Mouse (Mus musculus): ENCODE data around the gene Cep350.

Gene Cep350

DNA sequence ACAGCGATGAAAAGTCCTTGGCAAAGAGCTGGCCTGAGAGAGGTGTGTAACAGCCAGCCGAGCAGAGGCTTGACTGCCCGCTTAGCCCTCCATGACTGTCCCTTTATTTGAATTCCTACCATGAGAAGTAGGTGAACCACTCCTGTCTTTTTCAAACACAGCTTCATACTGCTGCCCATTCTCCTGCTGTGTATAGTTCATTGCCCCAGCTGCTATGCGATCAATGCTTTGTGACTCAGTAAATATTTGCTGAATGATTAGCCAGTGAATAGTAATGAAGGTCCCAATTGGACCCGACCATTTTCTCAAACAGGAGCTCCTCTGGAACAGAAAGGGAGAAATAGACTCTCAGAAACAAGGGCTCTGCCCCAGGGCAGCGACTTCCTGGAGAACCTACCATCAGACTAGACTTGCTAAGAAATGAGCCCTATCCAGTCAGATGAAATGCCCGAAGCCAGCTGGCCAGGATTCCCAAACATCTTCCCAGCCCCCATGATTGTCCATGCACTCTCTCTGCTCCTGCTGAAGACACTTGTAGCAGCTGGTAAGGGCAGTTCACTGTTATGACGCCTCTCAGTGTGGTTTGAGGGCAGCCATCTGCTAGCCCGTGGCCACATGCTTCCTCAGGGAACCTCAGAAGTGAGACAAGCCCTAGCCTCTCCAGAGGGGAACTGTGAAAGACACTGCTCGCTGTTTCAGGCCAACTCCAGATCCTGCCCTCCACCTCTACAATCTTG lies 163.2 kb downstream of the Cep350 start:
- no peak for DNase-seq (ENCODE audit: low spot score)

DNA sequence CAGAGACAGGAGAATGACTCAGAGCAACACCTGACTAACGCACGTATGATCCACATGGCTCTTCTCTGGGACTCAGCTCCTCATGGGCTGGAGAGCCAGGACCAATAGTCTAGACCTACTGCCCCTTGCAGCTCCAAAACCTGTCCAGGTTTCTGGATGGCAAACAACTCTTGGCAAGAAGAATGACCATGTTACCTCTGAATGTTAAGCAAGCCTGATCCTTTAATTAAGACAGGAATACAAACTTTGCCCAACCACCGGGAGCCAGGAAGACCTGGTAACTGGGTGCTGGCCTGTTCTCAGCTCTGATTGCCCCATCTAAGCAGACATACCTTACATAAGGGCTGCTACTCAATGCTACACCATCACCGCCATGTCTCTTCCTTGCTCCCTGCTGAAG lies 164.8 kb downstream of the Cep350 start:
- DNase-seq (ENCODE audit: low spot score) = no peak

DNA sequence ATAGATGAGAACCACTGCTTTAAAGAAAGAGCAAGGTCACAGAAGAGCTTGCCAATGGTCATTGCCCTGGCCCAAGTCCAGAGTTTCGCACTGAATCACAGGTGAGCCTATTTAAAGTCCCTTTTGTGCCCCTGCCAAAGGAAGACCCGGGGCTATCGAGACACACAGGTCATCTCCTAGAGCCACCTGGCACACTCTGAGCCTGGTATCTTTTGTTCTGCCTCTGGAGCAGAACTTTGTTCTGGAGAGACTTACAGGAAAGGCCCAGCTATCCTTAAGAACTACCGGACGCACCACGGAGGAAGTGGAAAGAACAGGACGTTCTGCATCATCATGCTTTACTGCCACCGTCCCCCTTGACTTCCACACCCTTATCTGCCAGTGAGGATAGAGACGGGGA lies 167.4 kb downstream of the Cep350 start:
- no peak for DNase-seq (ENCODE audit: low spot score)

DNA sequence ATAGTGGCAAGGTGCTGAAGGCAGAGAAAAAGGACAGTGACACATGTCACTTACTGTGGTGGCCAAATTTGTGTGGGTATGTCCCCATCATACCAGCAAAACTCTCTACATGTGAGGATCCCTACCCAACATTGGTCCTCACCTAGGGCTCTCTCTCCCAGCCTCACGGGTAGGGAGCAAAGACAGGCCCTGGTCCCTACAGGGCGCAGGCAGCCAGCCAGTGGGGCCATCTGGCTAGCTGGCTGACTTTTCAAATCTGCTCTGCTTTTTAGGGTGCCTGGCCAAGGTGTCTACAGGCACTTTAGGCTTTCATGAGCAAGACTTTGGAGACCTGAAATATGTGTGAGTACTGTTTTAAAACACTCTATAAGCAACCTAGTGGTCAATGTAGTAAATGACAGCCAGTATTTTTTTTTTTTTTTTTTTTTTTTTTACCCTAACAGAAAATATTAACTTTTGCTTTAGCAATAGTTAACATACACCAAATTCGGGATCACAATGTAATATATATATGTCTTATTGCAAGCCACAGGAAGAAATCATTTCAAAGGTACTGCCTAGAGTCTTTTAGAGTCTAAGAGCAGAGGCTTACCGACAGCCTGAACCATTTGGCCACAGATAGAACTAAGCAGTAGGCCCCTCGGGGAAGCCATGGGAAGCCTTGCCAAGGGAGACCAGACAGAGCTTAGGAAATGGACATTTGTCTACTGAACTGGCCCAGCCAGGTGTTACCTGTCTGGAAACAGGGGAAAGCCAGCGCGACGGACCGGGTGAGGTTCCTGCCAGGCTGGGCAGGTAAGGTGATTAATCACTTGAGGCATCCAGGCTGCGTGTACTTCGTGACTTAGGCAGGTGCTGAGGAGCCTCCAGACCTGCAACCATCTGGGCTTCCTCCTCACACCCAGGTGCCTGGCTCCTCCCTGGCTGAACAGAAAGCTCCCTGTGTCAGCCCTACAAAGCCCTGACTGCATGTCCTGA lies 171.8 kb downstream of the Cep350 start:
- no peak for DNase-seq (ENCODE audit: low spot score)

GRCm38 (mm10) chr1:155798000-155798399 lies 175.1 kb downstream of the Cep350 start:
- no peak for DNase-seq (ENCODE audit: low spot score)

DNA sequence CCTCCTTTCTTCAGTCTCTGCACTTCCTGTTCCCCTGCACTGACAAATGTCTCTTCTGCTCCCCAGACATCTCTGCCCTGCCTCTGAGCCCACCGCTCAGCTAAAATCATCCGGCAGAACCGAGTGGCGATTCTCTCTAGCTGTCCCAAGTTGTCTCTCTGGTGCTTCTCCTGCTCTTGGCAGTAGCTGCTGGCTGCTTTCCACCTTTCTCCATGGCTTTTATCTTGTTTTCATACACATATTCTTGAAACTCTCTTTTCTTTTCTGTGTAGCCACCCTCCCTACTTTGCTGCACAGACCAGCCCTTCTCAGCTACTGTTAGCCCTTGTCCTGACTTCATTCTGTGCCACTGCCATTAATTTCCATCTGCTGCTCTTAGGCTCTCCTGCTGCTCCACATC lies 175.6 kb downstream of the Cep350 start:
- DNase-seq (ENCODE audit: low spot score) = no peak

- no peak for DNase-seq (ENCODE audit: low spot score)
These were observed 176.2 kb downstream of the Cep350 start for GRCm38 (mm10) chr1:155796757-155797405.

DNA sequence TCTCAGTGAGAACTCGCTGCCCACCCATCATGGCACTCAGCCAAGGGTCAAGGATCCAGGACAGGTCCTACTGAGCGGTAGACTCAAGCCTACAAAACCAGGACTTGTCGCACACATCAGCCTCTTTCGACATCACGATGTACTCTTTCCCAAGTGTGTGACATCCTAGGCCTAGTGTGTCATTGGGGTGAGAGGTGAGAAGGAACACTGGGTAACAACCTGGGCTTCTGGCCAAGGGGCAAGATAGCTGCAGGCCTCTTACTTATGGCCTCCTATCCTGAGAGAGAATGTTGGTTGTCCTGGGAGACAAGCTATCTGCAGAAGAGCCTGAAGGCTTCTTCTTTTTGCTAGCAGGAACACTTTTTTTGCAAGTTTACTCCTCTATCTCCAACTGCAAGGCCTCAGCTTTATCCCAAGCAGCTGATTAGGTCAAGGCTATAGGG lies 177.2 kb downstream of the Cep350 start:
- DNase-seq (ENCODE audit: low spot score) = peak; percentile 68
